Mouse (Mus musculus) embryo, embryonic 11 days (tissue): ENCODE measurements at regions not wholly inside any gene's neighbourhood (a gene's known extent, or its start where the extent isn't known, plus 50 kb on each side); places are given as distances from the start of the nearest gene placed in this dataset.
A peak's percentile ranks its signal among the peaks of the same experiment; 100 is the strongest.

Source experiments
- DNase-seq: peaks from one replicate; pipeline ENCODE4 v3.0.0-alpha.2; 2015

- peak; percentile 50 for DNase-seq
Observed at GRCm38 (mm10) chr5:148740366-148741266, 188.0 kb upstream of the Ubl3 start.

DNA sequence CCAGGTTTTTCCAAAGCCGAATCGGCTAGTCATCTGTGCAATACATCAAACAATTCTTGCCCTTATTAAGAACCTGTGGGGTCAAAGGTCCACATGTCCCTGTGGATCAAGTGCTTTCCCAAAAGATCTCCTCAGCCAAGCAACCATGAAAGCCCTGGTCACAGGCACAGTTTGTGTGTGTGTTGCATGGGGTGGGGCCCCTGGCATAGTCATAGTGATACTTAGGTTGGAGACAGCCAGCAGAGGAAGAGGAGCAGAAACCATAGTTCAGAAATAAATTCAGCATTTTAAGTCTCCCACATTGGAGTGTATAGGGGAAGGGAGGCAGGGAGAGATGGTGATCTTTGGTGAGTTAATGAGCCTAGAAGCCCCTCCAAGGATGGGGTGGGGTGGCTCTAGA is 187.1 kb upstream of the Ubl3 start:
- no peak for DNase-seq

DNA sequence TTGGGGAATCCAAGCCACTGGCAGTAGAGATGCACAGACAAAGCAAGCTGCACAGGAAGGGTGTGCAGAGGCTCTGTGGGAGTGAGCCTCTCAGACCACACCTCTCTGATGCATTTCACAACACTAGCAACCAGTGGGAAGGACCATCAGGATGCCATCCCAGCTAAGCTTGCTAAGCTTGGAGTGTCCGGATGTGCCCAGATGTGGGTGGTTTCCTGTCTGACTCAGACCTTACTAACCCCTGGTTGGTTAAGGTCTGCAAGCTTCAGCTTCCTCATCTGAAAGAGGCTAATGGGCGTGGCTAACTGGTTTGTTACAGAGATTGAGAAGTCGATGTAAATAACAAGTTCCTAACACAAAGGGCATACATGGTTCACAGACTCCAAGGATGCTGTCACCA is 186.6 kb upstream of the Ubl3 start:
- DNase-seq, result peak; percentile 32

DNA sequence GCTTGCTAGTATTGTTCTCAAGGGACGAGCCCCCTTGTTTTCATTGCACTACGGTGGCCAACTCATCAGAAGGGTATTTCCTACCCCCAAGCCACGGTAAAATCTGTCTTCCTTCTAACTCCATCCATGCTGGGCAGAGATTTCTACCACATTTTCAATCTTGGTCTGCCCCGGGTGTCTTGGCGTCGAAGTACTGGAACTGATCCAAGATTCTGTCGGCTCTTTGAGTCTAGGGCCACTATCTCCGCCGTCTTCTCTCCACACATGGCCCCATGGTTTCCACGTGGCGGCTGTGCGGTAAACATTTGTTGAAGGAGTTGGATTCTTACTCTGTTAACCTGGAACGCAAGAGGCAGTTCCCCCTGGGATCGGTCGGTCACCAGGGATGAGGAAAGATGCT is 177.0 kb upstream of the Ubl3 start:
- no peak for DNase-seq

DNA sequence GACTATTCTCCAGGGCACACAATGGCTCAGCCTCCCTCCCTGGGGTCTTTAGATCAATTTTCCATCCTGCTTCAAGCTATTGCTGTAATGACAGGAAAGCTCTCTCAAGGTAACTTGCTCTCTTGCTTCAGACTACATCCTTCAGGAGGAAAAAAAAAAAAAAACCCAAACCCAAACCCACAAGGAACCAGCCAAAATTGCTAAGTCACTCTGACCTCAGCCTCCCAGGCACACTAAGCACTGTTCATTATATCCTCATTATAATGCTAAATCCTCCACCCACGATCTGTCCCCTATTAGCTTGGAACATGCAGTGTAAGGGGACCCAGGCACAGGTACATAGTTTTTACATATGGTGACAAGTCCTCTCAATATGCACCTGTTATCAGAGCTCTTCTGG is 175.9 kb upstream of the Ubl3 start:
- no peak for DNase-seq

DNA sequence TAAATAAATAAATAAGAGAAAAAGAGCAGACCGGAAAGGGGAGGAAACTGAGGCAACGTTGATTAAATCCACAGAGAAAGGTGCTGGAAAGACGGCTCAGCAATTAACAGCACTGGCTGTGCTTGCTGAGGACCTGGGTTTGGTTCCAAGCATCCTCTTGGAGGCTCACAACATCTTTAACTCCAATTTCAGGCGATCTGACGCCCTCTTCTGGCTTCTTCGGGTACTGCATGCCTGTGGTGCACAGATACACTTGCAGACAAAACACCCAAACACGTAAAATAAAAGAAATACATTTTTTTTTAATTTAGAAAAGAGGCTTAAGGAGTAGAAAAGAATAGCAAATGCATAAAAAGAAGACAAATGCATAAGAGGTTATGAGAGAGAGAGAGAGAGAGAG is 173.9 kb upstream of the Ubl3 start:
- no peak for DNase-seq

DNA sequence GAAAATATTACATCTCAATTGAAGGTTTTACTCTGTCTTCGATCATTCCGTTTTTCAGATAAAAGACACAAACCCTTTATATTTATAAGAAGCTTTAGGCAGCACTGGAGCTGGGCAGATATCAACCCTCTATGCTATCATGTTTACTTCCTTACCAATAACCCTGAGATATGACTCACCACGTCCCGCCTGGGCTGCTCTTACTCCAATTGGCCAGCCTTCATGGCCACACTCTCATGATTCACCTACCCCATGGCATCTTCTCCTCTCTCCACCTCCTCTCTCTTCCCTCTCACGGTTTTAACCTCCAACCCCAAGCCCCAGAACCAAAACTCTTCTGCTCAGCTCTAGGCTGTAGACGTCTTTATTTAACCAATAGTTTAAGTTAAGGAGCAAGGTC is 171.9 kb upstream of the Ubl3 start:
- no peak for DNase-seq

GRCm38 (mm10) chr5:148723677-148724227 is 171.2 kb upstream of the Ubl3 start:
- no peak for DNase-seq

DNA sequence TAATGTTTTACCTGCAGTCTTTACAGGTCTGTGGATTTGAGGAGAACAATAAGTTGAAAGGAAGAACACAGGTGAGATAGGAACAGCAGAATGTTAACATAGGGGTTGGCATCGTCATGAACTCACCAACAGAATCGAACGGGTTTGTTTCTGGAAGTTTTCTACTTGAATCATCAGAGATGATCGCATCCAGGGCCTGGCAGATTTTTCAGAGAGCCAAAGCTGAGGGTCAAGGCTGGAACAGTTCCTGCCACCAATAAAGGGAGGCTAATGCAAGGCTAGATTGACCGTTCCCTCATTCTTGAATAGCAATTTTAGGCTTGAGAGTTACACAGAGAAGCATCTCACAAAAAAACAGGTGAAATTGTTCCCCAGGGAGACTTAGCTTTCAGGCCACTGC is 168.0 kb upstream of the Ubl3 start:
- no peak for DNase-seq

DNA sequence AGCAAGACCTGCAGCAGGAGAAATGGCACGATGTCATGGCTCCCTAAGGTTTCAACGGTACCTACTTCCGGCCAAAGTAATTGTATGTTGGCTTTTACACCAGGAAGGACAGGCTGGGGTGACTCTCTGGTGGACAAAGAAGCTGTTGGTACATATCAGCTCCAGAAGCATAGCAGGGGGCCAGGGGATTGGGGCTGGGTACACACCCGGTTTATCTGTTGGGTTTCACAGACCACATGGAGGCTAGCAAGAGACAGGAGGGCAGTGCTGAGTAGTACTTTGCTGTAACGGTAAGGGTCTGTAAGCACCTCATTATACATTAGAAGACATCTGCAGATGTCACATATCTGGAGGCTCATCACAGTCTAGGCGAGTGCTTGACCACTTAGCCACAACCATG is 164.0 kb upstream of the Ubl3 start:
- DNase-seq, result no peak

DNA sequence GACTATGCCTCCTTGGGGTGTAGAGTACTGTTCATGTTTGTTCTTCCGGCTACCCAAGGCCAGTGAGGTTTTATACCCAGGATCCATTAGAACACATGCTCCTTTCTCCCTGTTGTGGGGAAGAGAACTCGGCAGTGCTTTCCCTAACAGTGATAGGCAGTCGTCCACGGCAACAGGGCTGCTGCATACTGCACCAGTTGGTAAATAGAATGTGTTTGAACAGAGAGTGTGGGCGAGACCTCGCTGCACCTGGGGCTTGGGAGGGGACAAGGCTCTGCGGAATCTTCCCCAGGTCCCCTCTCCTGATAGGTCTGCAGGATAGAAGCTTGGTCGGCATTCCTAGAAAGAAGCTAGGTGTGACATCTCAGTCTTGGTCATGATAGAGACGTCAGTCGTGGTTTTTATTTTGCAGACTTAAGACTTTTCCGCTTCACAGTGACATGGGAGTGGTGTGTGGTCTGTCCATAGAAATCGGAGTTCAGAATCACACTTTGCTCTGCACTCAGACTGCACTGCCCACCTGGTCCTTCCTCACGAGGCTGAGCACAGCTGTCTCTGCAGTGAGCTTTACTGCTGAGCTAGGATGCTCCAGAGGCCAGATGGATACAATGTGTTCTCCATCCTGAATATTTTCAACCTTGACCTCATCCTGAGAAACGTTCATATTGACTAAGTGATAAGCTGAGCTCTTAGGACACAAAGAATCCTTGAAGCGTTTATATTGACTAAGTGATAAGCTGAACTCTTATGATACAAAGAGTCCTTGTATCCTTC is 162.8 kb upstream of the Ubl3 start:
- no peak for DNase-seq

DNA sequence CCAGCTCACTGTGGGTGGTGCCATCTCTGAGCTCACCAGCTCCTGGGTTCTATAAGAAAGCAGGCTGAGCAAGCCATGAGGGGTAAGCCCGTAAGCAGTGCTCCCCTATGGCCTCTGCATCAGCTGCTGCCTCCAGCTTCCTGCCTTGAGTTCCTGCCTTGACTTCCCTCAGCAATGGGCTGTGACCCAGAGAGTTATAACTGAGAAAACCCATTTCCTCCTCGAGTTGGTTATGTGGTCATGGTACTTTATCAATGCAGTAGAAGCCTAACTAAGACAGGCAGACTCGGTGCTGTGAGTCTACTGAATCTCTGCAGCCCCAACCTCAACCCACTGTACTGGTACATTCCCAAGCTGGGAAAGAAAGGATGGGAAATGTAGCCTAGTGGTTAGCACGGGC is 162.2 kb upstream of the Ubl3 start:
- DNase-seq, result no peak

DNA sequence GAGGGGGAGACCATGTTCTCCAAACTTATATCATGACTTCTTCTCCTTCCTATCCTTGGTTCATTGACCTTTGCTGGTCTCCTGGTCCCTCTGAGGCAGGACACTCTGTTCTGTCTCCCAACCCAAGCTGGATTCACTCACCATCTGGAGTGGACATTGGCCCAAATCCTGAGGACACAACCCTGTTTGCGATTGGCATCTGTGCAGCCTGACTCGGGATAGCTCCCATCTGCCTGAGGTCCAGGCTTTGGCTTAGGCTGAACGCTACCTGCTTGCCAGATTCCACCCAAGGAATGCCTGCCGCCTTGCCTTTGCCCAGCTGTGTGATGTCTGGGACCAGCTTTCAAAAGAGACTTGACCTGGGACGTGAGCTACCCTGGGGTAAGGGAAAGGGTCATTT is 161.2 kb upstream of the Ubl3 start:
- no peak for DNase-seq

DNA sequence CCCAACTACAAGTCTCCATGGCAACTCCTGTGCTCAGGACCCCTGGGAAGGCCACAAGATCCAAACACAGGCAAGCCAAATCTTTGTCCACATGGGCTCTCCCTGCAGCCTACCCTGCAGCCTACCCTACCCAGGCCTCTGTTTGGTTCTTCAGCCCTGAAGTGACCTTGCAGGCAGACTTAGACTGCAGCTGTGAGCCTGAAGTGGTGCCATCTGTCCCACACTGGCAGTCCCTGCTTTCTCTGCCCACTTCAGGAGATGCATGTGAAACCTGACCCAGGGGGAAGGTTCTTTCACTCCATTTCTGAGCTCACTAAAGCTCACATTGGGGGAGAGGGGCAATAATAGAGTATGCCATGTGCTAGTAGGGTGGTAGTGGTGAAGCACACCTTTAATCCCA is 160.4 kb upstream of the Ubl3 start:
- no peak for DNase-seq

DNA sequence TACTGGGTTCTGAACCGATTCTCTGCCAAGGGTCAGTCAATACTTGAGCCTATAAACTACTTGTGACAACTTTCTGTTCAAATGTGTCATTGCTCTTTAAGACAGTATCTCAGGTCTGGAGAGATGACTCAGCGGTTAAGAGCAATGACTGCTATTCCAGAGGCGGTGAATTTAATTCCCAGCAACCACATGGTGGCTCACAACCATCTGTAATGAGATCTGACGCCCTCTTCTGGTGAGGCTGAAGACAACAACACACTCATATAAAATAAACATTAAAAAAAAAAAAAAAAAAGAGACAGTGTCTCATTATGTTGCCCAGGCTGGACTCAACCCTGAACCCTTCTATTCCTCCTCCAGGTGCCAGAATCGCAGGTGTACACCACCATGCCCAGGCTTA is 159.0 kb upstream of the Ubl3 start:
- DNase-seq, result no peak

- no peak for DNase-seq
Observed at GRCm38 (mm10) chr5:148709111-148709771, 156.7 kb upstream of the Ubl3 start.

DNA sequence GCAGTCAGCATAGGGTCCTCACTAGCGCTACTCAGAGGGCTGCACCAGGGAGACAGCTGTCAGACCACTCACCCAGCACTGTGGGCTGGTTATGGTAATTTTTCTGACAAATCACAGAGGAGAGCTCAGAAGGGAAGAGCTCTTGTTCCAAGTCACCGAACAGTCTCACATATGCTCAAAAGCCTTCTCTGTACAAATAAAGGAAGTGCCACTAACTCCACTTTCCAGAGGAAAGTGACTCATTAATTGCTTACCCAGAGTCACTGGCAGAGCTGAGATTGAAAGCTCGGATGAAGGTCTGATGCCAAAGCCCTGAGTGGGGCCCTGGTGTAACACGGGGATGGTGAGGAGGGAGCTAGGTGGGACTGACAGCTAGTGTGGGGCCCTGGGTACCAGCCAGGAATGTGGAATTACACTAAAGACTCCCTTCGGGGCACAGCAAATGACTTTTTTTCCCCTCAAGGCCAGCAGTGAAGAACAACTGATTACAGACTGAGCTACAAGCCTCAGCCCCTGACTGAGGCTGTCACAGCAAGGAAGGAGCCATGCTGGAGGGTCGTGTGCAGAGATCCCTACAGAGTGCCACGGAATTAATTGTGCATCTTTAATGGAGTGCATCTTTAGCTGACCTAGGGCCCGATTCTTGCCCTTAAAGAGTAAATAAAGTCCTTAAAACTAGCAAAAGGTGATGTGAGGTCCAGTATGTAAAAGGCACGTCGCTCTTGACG is 155.6 kb upstream of the Ubl3 start:
- no peak for DNase-seq

DNA sequence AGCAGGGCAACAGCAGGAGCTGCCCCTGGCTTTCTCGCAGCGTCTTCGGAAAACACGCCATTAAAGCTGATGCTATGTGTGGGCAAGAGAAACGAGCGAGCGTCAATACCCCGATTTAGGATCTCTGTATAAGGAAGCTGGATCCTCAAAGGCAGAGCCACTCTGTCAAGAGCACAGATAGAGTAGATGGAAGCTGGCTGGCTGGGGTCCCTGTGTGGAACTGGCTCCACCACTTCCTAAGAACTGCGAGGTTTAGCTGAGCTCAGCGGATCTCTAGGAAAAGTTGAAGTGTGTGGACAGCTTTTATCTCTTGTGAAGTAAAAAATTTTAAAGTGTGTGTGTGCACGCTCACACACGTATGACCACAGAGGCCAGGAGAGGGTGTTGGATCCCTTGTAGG is 154.7 kb upstream of the Ubl3 start:
- DNase-seq, result no peak

DNA sequence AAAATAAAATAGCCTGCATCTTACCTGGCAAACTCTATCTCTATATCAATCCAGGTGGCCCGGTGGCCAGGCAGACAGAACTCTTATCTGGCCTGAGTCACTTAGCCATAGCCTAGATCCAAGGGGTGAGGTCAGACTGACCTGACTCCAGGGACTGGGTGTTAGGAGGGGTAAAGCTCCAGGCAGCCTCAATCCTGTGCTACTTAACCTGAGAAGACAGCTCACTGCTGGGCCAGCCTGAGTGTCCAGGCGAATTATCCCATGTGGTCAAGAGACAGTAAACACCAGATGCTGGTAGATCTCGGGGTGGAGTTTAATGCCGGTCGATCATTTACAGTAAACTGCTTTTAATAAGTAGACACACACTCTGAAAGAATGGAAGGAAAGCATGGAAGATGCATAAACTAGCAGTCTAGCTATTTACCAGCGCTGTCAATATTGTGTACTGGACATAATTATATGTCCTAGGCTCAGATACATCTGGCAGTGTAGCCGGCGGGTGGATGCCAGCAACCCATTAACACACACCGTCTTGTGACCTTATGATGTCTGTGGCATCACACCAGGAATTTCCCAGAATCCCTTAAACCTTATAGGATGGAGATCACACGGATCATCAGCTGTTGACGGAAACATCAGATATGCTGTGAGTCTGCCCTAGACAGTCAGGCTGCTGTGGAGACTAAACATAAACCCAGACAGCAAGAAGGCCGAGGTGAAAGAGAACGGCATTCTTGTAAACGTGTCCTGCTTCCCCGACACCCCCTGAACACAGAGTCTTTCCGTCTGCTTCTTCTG is 153.9 kb upstream of the Ubl3 start:
- DNase-seq, result no peak

- DNase-seq, result no peak
Observed at GRCm38 (mm10) chr5:148704769-148705168, 152.2 kb upstream of the Ubl3 start.

- peak; percentile 55 for DNase-seq
Observed at GRCm38 (mm10) chr5:148701859-148702258, 149.3 kb upstream of the Ubl3 start.

DNA sequence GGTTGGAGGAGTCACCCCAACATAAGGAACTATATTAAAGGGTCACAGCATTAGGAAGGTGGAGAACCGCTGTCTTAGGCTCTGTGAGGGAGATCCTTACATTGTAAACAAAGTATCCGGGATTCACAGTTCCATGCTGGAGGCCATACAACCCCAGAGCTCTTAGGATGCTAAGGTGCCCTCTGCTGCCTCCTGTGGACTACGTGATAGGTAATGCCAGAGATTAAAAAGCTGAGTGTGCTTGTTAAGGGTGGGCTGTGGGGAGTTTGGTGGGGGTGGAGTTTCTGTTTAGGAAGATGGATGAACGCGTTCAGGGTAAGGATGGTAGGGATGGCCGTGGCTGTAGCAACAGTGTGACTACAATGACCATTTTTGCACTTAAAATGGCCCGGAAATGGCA is 148.4 kb upstream of the Ubl3 start:
- peak; percentile 40 for DNase-seq
